Mouse (Mus musculus) CD4-positive, CD25-positive, alpha-beta regulatory T cell, adult 4 months (primary cell): ENCODE results near the gene Klk7. TPM values are rescaled to one million over a fixed set of nuclear protein-coding genes. Genes with fewer than 3 reads are reported as not detected.
A peak's percentile ranks its signal among the peaks of the same experiment; 100 is the strongest.

Experiments
- ATAC-seq: one replicate; pipeline ENCODE4 v1.8.0; 2017
- polyA plus RNA-seq, 2 experiments: library from polyadenylated mRNA; unstranded; fragments of 100-300 nt; shearing (Covaris generic); gene quantifications; one replicate each; pipeline ENCODE4 v1.2.1; 2017

Gene Klk7
- polyA plus RNA-seq, 2 experiments from 2014 or later, result 0.23 TPM; not detected in 1

DNA sequence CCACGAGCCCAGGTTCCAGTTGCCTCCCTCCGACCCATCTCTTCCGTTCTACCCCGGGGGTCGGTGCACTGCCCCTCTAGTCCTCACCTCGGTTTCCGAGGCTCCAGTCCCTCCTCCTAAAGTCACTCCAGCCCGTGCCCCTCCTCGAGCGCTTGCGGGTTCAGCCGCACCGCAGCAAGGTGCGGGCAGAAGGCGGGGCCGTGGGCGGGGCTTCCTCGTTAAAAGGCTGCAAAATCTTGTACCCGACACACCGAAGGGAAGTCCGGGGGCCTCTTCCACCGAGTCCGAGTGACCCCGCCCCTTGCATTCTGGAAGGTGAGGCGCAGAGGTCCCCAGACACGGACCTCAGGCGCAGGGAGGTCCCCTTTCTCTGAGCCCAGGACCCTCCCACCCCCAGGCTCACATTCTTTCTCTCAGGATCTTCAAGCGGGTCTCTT is 13.7 kb upstream of the Klk7 start, which contains the start of gene Klk8:
Klk8 (plus strand) TSS at position 245 of the 437 bp plus-strand sequence.
- ATAC-seq, result peak; percentile 51

DNA sequence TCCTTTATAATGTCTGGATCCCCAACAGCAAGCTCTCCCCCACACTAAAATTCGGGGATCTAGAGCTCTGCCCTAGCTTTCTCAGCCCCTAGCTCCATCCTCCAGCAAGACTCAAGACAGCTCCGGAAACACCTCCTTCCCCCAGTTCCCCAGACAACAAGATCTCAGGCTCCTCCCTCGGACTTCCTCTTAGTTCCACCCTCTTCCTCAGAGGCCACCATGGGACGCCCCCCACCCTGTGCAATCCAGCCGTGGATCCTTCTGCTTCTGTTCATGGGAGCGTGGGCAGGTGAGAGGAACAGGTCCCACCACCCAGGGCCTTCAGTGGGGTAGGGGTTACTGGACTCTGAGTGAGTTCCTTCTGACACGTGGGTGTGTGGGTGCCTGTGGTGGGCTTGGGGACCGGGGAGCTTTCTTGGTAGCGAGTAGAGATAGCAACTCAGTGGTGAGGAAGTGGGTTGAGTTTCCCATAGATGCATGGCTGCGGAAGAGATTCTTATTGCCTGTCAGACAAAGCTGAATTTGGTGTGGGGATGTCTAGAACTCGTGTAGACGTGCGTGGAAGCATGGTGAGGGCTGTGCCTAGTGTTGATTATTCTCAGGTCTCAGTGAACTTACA is 13.1 kb upstream of the Klk7 start:
- peak; percentile 82 for ATAC-seq

DNA sequence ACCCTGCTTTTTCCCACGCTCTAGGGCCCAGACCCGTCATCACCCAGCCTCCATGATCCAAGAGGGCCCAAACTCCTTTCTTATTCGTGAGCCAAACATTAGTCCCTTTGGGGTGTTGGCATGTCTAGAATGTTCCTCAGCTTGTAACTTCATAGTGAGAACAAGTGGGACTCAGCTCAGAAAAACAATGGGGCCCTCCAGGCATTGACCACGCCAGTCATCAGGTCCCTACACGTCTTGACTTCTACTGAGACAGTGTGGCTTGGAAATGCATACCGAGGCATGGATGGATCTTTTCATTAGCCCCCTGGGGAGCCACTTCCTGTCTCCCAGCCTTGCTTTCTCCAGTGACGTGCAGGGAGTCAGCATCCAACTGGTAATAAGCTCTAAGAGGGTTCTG is 11.2 kb upstream of the Klk7 start:
- no peak for ATAC-seq

DNA sequence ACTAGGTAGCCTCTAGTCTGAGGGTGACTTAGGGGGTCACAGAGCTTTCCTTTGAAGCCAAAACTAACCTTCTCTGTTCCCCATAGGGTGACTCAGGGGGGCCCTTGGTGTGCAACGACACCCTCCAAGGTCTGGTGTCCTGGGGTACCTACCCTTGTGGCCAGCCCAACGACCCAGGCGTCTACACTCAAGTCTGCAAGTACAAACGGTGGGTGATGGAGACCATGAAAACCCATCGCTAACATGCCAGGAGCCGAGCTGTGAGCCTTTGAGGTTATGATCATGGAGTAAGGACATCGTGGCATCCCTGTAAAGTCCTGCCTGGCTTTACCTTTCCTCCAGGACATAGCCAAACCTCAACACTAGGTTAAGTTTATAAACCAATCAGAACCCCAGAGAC is 4.1 kb downstream of the Klk7 start:
- ATAC-seq, result no peak

DNA sequence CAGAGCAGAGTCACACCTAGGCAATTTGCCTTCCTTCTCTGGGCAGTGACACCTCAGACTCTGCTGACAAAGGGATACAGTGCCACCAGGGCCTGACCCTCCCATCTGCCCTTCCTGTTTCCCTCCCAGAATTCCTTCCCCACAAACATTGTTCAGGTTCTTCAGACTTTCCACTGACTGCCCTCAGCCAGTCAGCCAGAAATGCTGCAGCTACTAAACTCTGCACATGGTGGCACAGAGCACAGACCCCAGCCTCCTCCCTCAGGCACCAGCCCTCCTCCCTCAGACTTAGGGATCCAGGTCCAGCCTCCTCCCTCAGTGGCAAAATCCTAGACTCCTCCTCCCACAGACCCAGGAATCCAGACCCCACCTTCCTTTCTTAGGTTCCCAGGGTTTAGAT is 5.7 kb downstream of the Klk7 start:
- ATAC-seq, result no peak

DNA sequence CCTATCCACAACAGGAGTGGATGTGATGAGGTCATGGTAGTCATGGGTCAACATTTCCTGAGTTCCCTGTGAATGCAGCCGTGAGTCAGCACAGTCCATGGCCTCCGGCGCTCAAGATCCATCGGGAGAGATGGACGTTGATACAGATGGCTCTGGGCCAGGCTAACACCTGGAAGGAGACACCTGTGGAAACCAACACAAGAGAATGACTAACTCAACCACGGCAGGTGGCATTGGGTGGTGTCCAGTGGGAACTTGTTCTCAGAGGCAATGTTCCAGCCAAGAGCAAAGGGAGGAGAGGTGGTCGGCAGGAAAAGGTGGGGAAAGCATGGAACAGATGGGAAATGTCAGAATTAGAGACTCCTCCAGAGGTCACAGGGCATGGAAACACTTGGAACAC is 10.5 kb downstream of the Klk7 start:
- ATAC-seq, result no peak

DNA sequence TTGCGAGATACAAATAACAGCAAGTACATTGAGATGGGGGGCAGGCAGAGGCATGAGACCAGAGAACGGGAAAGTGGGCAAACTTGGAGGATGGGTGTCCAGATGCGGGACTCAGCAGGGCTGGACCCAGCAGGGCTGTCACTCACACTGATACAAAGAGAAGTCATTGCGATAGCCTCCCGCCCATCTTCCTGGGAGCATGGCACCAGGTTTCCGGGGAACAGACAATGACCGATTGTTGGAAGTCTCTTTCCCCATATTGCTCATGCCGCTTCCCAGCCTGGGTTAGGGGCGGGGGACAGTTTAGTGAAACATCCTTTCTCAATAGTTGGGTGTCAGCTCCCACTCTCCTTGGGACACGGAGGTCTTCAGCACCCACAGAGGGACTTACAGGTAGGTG is 13.1 kb downstream of the Klk7 start, which contains the start of gene Klk6:
Klk6 (plus strand) TSS at position 301 of the 400 bp plus-strand sequence.
- no peak for ATAC-seq

DNA sequence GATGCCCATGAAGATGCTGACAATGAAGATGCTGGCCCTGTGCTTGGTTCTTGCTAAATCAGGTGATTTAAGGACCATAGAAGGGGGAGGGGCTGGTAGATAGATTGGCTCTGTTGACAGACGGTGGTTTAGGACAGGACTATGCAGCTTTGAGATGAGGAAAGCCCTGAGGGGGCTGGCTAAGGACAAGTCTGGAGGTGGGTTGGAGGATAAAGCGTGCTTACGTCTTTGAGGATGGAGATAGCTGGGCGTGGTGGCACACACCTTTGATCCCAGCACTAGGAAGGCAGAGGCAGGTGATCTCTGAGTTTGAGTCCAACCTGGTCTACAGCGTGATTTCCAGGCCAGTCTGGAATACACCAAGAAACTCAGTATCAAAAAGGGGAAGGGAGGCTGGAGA is 15.0 kb downstream of the Klk7 start:
- no peak for ATAC-seq

DNA sequence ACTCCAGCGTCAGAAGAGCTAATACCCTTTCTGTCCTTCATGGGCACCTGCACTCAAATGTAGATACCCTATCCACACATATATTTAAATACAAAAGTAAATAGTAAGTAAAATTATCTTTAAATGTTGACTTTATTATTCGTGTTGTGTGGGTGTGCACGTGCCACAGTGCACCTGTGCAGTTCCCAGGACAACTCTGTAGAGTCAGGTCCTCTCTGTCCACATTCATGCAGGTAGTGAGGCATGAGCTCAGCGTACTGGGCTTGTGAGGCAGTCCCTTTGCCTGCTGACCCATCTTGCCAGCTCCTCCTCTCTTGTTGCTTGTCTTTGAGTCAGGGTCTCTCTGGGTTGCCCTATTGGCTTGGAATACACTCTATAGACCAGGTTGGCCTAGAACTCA is 16.6 kb downstream of the Klk7 start:
- ATAC-seq, result no peak

DNA sequence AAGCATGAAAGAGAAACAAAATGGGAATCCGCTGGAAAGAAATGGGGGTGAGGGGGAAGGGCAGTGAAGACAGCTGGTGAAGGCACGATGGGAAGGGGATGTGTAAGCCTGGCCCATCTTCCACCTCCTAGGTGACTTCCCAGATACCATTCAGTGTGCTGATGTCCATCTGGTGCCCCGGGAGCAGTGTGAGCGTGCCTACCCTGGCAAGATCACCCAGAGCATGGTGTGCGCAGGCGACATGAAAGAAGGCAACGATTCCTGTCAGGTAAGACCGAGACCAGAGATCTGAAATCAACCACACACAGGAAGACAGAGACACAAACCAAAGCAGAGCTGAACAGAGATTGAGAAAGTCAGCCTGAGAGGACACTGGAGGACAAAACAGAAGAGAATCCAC is 17.9 kb downstream of the Klk7 start:
- ATAC-seq, result no peak

DNA sequence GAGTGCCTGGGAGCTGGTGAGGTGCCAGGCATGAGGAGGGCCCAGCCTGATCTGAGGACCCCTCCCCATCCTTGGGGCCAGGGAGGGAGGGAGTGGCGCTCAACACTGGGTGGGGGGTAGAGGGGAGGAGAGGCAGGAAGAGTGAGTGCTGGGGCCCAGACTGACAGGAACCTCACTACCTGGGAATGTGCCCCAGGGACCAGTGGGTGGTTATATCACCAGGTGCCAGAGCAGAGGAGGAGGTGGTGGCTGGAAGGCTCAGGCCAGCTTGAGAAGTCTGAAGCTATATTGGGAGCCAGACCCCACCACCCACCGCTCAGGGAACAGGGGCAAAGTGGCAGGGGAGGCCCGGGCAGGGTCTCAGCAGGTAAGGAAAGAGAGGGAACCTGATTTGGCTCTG is 30.6 kb downstream of the Klk7 start, which contains the start of gene Klk5:
Klk5 (plus strand) TSS at position 271 of the 400 bp plus-strand sequence.
- no peak for ATAC-seq

DNA sequence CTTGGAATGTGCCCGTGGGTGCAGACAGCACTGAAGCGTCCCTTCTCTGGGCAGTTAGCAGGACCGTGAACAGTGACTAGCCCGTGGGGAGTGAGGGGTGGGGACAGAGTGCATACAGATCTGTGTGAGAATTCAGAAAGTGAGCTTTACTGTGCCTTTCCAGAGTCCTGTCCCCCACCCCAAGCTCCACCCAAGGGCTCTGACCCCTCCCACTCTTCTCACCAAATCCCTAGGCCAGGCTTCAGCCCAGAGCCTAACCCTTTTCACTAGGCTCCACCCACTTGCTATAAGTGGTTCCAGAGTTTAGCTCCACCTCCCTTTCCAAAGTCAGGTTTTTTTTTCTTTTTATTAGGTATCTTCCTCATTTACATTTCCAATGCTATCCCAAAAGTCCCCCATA is 32.7 kb downstream of the Klk7 start:
- no peak for ATAC-seq

DNA sequence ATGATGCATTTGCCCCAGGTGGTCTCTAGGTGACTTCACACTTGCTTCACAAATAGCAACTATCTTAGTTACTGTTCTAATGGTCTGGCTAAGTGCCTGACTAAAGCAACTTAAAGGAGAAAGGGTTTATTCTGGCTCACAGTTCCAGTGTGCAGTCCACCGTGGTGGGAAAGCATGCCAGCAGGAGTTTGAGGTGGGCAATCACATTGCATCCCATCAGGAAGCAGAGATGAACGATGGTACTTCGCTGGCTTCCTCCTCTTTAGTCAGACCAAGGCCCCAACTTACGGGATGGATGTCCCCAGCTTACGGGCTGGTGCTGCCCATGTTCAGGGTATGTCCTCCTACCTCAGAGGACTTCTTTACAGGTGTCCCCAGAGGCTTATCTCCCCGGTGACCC is 40.5 kb downstream of the Klk7 start:
- ATAC-seq, result no peak

DNA sequence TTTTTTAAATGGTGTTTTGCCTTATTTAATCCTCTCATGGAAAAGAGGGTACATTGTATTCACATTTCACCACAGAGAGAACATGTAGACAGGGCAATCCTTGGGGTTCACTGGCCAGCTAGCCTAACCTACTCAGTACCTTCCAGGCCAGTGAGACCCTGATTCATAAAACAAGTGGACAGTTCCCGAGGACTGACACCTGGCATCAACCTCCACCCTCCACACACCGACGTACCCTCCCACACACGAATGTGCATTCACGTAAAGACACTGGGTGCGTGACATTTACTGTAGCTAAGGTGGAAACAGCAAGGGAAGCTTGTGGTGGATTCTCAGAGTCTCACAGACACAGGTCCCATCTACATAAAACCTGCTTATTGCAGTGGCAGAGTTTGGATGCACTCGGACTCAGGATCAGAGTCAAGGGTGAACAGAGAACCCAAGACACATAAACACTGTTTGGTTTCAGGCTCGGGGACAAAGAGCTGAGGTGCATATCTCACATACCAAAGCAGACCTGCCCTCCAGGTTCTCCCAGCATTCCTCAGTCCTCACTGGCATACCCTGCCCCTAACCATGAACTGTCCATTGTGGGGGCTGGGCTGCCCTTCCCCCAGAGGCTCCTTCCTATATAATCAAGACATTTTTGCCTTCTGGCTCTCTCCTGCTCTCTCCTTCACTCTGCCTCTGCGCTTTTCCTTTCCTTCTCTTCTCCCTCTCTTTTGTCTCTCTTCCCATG is 43.7 kb downstream of the Klk7 start:
- ATAC-seq, result no peak

DNA sequence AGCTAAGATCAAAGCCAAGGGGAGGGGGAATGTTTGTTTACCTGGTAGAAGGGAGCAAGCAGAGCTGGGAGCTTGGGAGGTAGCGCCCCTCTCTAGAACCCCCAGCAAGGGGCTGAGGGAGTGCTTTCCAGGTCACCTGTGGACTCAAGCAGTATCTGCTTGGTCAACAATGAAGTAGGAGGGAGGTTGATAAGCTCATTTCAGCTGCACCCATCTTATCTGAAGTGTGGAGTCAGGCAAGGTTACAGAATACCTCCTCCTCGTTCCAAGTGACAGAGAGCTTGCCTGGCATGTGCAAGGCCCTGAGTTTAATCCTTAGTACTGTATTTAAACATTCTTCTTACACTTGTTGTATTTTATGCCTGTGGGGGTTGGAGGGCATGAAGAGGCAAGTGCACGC is 44.6 kb downstream of the Klk7 start:
- no peak for ATAC-seq

DNA sequence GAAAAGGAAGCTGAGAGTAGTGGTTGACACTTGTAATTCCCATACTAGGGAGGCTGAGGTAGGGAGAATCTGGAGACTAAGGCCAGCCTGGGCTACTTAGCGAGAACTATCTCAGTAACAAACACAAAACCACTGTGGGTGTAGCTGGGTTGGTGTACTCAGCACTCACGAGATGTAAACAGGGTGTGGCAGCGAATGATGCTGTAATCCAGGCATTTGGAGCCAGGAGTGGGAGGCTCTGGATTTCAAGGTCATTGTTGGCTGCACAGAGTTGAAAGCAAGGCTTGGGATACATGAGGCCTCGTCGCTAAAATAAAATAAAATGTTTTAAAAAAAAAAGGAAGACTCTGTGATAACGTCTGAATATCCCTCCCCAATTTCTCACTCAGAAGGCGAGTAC is 45.2 kb downstream of the Klk7 start:
- ATAC-seq, result no peak

DNA sequence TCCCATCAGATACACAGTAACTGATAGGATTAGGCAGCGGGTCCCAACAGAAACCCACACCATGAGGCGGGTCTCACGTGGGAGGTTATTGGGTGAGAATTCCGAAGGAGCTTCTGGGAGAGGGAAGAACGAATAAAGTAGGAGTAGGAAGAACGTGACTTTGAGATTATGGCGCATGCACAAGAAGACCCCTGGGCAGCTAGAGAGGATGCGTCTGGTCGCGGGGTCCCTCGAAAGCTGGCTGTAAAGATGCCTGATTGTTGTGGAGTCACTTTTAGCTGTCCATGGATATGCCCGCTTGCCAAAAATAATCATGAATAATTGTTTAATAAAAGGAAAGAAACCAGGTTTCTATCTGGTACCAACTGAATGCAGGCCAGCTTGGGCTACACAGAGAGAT is 46.4 kb downstream of the Klk7 start:
- ATAC-seq, result no peak

DNA sequence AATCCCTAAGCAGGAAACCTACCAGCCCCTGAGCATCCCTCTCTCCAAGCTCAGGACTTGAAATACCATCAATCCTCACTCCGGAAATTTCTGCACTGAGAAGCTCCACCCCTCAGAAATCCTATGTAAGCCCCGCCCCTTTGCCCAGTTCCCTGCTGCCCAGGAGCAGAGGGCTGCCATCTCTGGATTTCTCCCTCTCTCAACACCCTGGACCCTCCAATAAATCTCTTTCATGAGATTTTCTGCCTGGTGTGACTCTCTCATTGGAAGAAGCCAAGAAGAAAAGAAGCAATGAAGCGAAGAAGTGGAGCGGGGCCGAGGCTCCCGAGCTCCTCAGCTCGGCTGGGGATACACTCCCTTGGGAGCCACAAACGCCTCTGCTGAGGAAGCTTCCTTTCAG is 49.3 kb downstream of the Klk7 start:
- no peak for ATAC-seq

Other genes with a start within 250 kb of the Klk7 start
- gene Zfp658, start 249.0 kb upstream of the Klk7 start, polyA plus RNA-seq, result 1 to 10 TPM; 6.4 TPM
- gene Zfp719, start 231.7 kb upstream of the Klk7 start, polyA plus RNA-seq, result 10 to 100 TPM; 10.9 to 12.9 TPM
- gene Zfp819, start 204.1 kb upstream of the Klk7 start, polyA plus RNA-seq, result not detected
- not detected for gene Ceacam18, start 176.6 kb upstream of the Klk7 start, polyA plus RNA-seq
- gene Siglece, start 151.1 kb upstream of the Klk7 start, polyA plus RNA-seq, result 1 to 10 TPM in 1 of 2 experiments, under 1 TPM in 1; 0.28 to 1.3 TPM
- gene Ctu1, start 139.3 kb upstream of the Klk7 start, polyA plus RNA-seq, result 1 to 10 TPM; 1.7 to 2.2 TPM
- not detected for gene Klk14, start 120.9 kb upstream of the Klk7 start, polyA plus RNA-seq
- gene Klk13, start 98.7 kb upstream of the Klk7 start, polyA plus RNA-seq, result not detected
- not detected for gene Klk12, start 42.4 kb upstream of the Klk7 start, polyA plus RNA-seq
- gene Klk11, start 36.7 kb upstream of the Klk7 start, polyA plus RNA-seq, result 1 to 10 TPM in 1 of 2 experiments, not detected in 1; 1.0 TPM
- under 1 TPM in 1 of 2 experiments, not detected in 1; 0.23 TPM for gene Klk10, start 30.3 kb upstream of the Klk7 start, polyA plus RNA-seq
- gene Klk9, start 19.4 kb upstream of the Klk7 start, polyA plus RNA-seq, result not detected
- 100 to 1,000 TPM; 136 to 138 TPM for gene Klk8, start 13.7 kb upstream of the Klk7 start, polyA plus RNA-seq
- not detected for gene Klk6, start 13.2 kb downstream of the Klk7 start, polyA plus RNA-seq
- gene Klk5, start 30.7 kb downstream of the Klk7 start, polyA plus RNA-seq, result not detected
- gene Klk4, start 69.9 kb downstream of the Klk7 start, polyA plus RNA-seq, result not detected
- not detected for gene Klk15, start 122.4 kb downstream of the Klk7 start, polyA plus RNA-seq
- not detected for gene Klk1b8, start 139.4 kb downstream of the Klk7 start, polyA plus RNA-seq
- gene Klk1b1, start 155.5 kb downstream of the Klk7 start, polyA plus RNA-seq, result not detected
- gene Klk1b9, start 164.8 kb downstream of the Klk7 start, polyA plus RNA-seq, result not detected
- not detected for gene Klk1b11, start 184.6 kb downstream of the Klk7 start, polyA plus RNA-seq
- not detected for gene Klk1b26, start 200.9 kb downstream of the Klk7 start, polyA plus RNA-seq
- gene Klk1b27, start 241.0 kb downstream of the Klk7 start, polyA plus RNA-seq, result 1 to 10 TPM; 1.7 to 5.7 TPM